Mouse (Mus musculus) hindbrain, postnatal 0 days (tissue): ENCODE measurements around the gene Tuba1b. TPM values are rescaled to one million over a fixed set of nuclear protein-coding genes. Genes with fewer than 3 reads are reported as not detected.

Experiments used
- ATAC-seq: fragments of 200-750 bp; cut with Nextera tagmentation; 2 replicates; pipeline ENCODE4 v1.8.0; 2017; ENCODE audit warnings: mild to moderate bottlenecking, moderate TSS enrichment, moderate library complexity
- DNase-seq: peaks from one replicate; pipeline ENCODE4 v3.0.0-alpha.2; 2015; ENCODE audit warnings: low spot score
- H3K27ac ChIP-seq: fragments of 300-500 bp; sonication (generic); 2 replicates; pipeline ENCODE4 v1.5.1; 2014; ENCODE audit warnings: mild to moderate bottlenecking
- H3K27me3 ChIP-seq: fragments of 300-500 bp; sonication (generic); 2 replicates; pipeline ENCODE4 v1.6.1; 2014; ENCODE audit warnings: low read length, mixed read lengths; ENCODE audit not compliant: insufficient read depth
- H3K36me3 ChIP-seq: fragments of 300-500 bp; sonication (generic); 2 replicates; pipeline ENCODE4 v1.6.1; 2014; ENCODE audit warnings: low read length, mixed read lengths; ENCODE audit not compliant: insufficient read depth
- H3K4me1 ChIP-seq: fragments of 300-500 bp; sonication (generic); 2 replicates; pipeline ENCODE4 v1.6.1; 2014; ENCODE audit warnings: antibody characterized with exemption, low read length, mixed read lengths; ENCODE audit not compliant: insufficient read depth
- H3K4me2 ChIP-seq: fragments of 300-500 bp; sonication (generic); 2 replicates; pipeline ENCODE4 v1.6.1; 2014; ENCODE audit warnings: low read depth, mild to moderate bottlenecking, low read length, moderate library complexity, mixed read lengths
- H3K4me3 ChIP-seq: fragments of 300-500 bp; sonication (generic); 2 replicates; pipeline ENCODE4 v1.5.1; 2014; ENCODE audit warnings: low read length
- H3K9ac ChIP-seq: fragments of 300-500 bp; sonication (generic); replicated peaks from 2 replicates; pipeline ENCODE4 v1.6.1; 2014; ENCODE audit warnings: mild to moderate bottlenecking, low read length, moderate library complexity, mixed read lengths
- H3K9me3 ChIP-seq: fragments of 300-500 bp; sonication (generic); 2 replicates; pipeline ENCODE4 v1.6.1; 2016; ENCODE audit warnings: low read length, mixed read lengths
- CTCF ChIP-seq: IDR thresholded peaks from 2 replicates; pipeline ENCODE4 v1.5.1; 2016; ENCODE audit warnings: antibody characterized with exemption, control low read depth, low read depth
- WGBS: fragments of 180-500 bp; shearing (Covaris S2); extraction: QIAGEN DNeasy Blood & Tissue Kit; methylation state at CpG from one replicate; pipeline ENCODE4 v1.1.7; 2014; 5-methylcytosine and 5-hydroxymethylcytosine counted together
- polyA plus RNA-seq: library from polyadenylated mRNA; unstranded; fragments of >200 nt; fragmentation: Nextera tagmentation; extraction: Ambion mirVana; gene quantifications from 2 replicates; pipeline ENCODE4 v1.2.1, GENCODE M21; 2015
- total RNA-seq: library from RNA; depleted of rRNA; stranded (reverse); fragments of >200 nt; gene quantifications from 2 replicates; pipeline ENCODE4 v1.2.3, GENCODE M21; 2014; rRNA removed

Tuba1b gene
- total and polyA plus RNA-seq, 2 experiments from 2014 or later, result 1,711 to 3,813 TPM

- peak overlapping the region; percentile 71 for H3K4me3 ChIP-seq
- WGBS, result 9% methylated on average over 5 of the region's 5 CpGs
- H3K27ac ChIP-seq, result peak overlapping the region; percentile 81; the same call in 1 of the 2 replicates
- TF ChIP-seq CTCF, result no peak
- H3K4me2 ChIP-seq, result peak overlapping the region; percentile 78
- no peaks in the 10 kb centered on the region for H3K27me3 ChIP-seq
- H3K9ac ChIP-seq, result no peak overlapping the region
- no peaks in the 10 kb centered on the region; the same call in 1 of the 2 replicates for H3K36me3 ChIP-seq
- no peak for DNase-seq
- H3K9me3 ChIP-seq, result no peaks in the 10 kb centered on the region
- no peak for ATAC-seq
- no peaks in the 10 kb centered on the region for H3K4me1 ChIP-seq
Measured at GRCm38 (mm10) chr15:98881656-98882008, 52.7 kb downstream of the Tuba1b start.

Other genes starting within 250 kb of the Tuba1b start
- gene Ccdc65, start 226.4 kb downstream of the Tuba1b start, total RNA-seq, result 2.6 and 3.7 TPM in 2 replicates
- gene Ccdc65, start 226.4 kb downstream of the Tuba1b start, polyA plus RNA-seq, result 7.7 and 10.4 TPM in 2 replicates
- 6.4 and 10.6 TPM in 2 replicates for gene Fkbp11, start 206.4 kb downstream of the Tuba1b start, total RNA-seq
- 5.0 and 6.6 TPM in 2 replicates for gene Fkbp11, start 206.4 kb downstream of the Tuba1b start, polyA plus RNA-seq
- gene Arf3, start 171.4 kb downstream of the Tuba1b start, total RNA-seq, result 127 TPM in 2 replicates
- 80.7 and 92.9 TPM in 2 replicates for gene Arf3, start 171.4 kb downstream of the Tuba1b start, polyA plus RNA-seq
- gene Wnt10b, start 156.4 kb downstream of the Tuba1b start, total RNA-seq, result 1.4 and 4.5 TPM in 2 replicates
- gene Wnt10b, start 156.4 kb downstream of the Tuba1b start, polyA plus RNA-seq, result 0.29 TPM in 1 of 2 replicates, not detected in the other
- gene Wnt1, start 144.7 kb downstream of the Tuba1b start, total RNA-seq, result 0.05 TPM in 1 of 2 replicates, not detected in the other
- 0.52 and 0.59 TPM in 2 replicates for gene Wnt1, start 144.7 kb downstream of the Tuba1b start, polyA plus RNA-seq
- gene Ddn, start 125.1 kb downstream of the Tuba1b start, total RNA-seq, result 2.7 and 6.5 TPM in 2 replicates
- gene Ddn, start 125.1 kb downstream of the Tuba1b start, polyA plus RNA-seq, result 0.45 and 0.64 TPM in 2 replicates
- gene Prkag1, start 103.0 kb downstream of the Tuba1b start, total RNA-seq, result 62.4 and 99.4 TPM in 2 replicates
- gene Prkag1, start 103.0 kb downstream of the Tuba1b start, polyA plus RNA-seq, result 61.1 and 62.3 TPM in 2 replicates
- gene Kmt2d, start 63.4 kb downstream of the Tuba1b start, total RNA-seq, result 27.7 and 37.8 TPM in 2 replicates
- 7.4 and 7.6 TPM in 2 replicates for gene Kmt2d, start 63.4 kb downstream of the Tuba1b start, polyA plus RNA-seq
- gene Rhebl1, start 40.0 kb downstream of the Tuba1b start, total RNA-seq, result 5.8 and 10.2 TPM in 2 replicates
- 25.7 and 26.7 TPM in 2 replicates for gene Rhebl1, start 40.0 kb downstream of the Tuba1b start, polyA plus RNA-seq
- 0.29 and 0.68 TPM in 2 replicates for gene Dhh, start 36.0 kb downstream of the Tuba1b start, total RNA-seq
- gene Dhh, start 36.0 kb downstream of the Tuba1b start, polyA plus RNA-seq, result 0.85 and 1.0 TPM in 2 replicates
- gene Lmbr1l, start 16.3 kb downstream of the Tuba1b start, total RNA-seq, result 28.7 and 51.0 TPM in 2 replicates
- 20.0 and 20.9 TPM in 2 replicates for gene Lmbr1l, start 16.3 kb downstream of the Tuba1b start, polyA plus RNA-seq
- gene Gm49450, start 19.0 kb upstream of the Tuba1b start, total RNA-seq, result 1,661 and 1,767 TPM in 2 replicates
- not detected in 2 replicates for gene Gm49450, start 19.0 kb upstream of the Tuba1b start, polyA plus RNA-seq
- 18,723 and 19,179 TPM in 2 replicates for gene Tuba1a, start 19.1 kb upstream of the Tuba1b start, total RNA-seq
- gene Tuba1a, start 19.1 kb upstream of the Tuba1b start, polyA plus RNA-seq, result 11,647 and 12,500 TPM in 2 replicates
- 43.8 and 58.3 TPM in 2 replicates for gene Tuba1c, start 95.3 kb upstream of the Tuba1b start, total RNA-seq
- gene Tuba1c, start 95.3 kb upstream of the Tuba1b start, polyA plus RNA-seq, result 24.0 and 24.2 TPM in 2 replicates
- gene Prph, start 120.6 kb upstream of the Tuba1b start, total RNA-seq, result 62.6 and 70.9 TPM in 2 replicates
- gene Prph, start 120.6 kb upstream of the Tuba1b start, polyA plus RNA-seq, result 50.0 and 53.5 TPM in 2 replicates
- 4.3 and 10.5 TPM in 2 replicates for gene Troap, start 140.0 kb upstream of the Tuba1b start, total RNA-seq
- gene Troap, start 140.0 kb upstream of the Tuba1b start, polyA plus RNA-seq, result 4.5 and 6.4 TPM in 2 replicates
- gene C1ql4, start 153.3 kb upstream of the Tuba1b start, total RNA-seq, result 8.6 and 11.9 TPM in 2 replicates
- 4.3 and 5.7 TPM in 2 replicates for gene C1ql4, start 153.3 kb upstream of the Tuba1b start, polyA plus RNA-seq
- gene Dnajc22, start 158.6 kb upstream of the Tuba1b start, total RNA-seq, result 0.68 and 0.99 TPM in 2 replicates
- gene Dnajc22, start 158.6 kb upstream of the Tuba1b start, polyA plus RNA-seq, result 0.45 and 0.48 TPM in 2 replicates
- gene Spats2, start 191.4 kb upstream of the Tuba1b start, total RNA-seq, result 23.6 and 25.8 TPM in 2 replicates
- 23.4 and 23.6 TPM in 2 replicates for gene Spats2, start 191.4 kb upstream of the Tuba1b start, polyA plus RNA-seq